Mouse (Mus musculus) lung, postnatal 0 days (tissue): ENCODE data around the gene Stam2. TPM values are rescaled to one million over a fixed set of nuclear protein-coding genes. Genes with fewer than 3 reads are reported as not detected.

Experiments used
- ATAC-seq: fragments of 200-750 bp; cut with Nextera tagmentation; 2 replicates; pipeline ENCODE4 v1.8.0; 2017; ENCODE audit warnings: moderate library complexity
- DNase-seq: peaks from one replicate; pipeline ENCODE4 v3.0.0-alpha.2; 2016; ENCODE audit warnings: low spot score
- H3K27ac ChIP-seq: fragments of 300-500 bp; sonication (generic); 2 replicates; pipeline ENCODE4 v1.5.1; 2014; ENCODE audit warnings: antibody characterized with exemption, mild to moderate bottlenecking, low read length, mixed read lengths
- H3K27me3 ChIP-seq: fragments of 300-500 bp; sonication (generic); replicated peaks from 2 replicates; pipeline ENCODE4 v1.6.1; 2014; ENCODE audit warnings: low read length, mixed read lengths; ENCODE audit not compliant: insufficient read depth
- H3K36me3 ChIP-seq: fragments of 300-500 bp; sonication (generic); 2 replicates; pipeline ENCODE4 v1.6.1; 2014; ENCODE audit warnings: low read length, mixed read lengths; ENCODE audit not compliant: insufficient read depth
- H3K4me1 ChIP-seq: fragments of 300-500 bp; sonication (generic); 2 replicates; pipeline ENCODE4 v1.6.1; 2014; ENCODE audit warnings: antibody characterized with exemption, low read depth, low read length, mixed read lengths; ENCODE audit not compliant: insufficient read depth
- H3K4me2 ChIP-seq: fragments of 300-500 bp; sonication (generic); replicated peaks from 2 replicates; pipeline ENCODE4 v1.6.1; 2014; ENCODE audit warnings: low read depth, mild to moderate bottlenecking, low read length, moderate library complexity, mixed read lengths
- H3K4me3 ChIP-seq: fragments of 300-500 bp; sonication (generic); 2 replicates; pipeline ENCODE4 v1.5.1; 2014; ENCODE audit warnings: low read depth, low read length
- H3K9ac ChIP-seq: fragments of 300-500 bp; sonication (generic); replicated peaks from 2 replicates; pipeline ENCODE4 v1.6.1; 2014; ENCODE audit warnings: low read depth, mild to moderate bottlenecking
- H3K9me3 ChIP-seq: fragments of 300-500 bp; sonication (generic); 2 replicates; pipeline ENCODE4 v1.6.1; 2016; ENCODE audit warnings: low read length, mixed read lengths
- CTCF ChIP-seq: IDR thresholded peaks from 2 replicates; pipeline ENCODE4 v1.5.1; 2016; ENCODE audit warnings: antibody characterized with exemption, mild to moderate bottlenecking
- EP300 ChIP-seq: IDR thresholded peaks from 2 replicates; pipeline ENCODE4 v1.6.1; 2016; ENCODE audit warnings: antibody characterized with exemption, mild to moderate bottlenecking, control low read depth
- WGBS: fragments of 180-500 bp; shearing (Covaris S2); extraction: QIAGEN DNeasy Blood & Tissue Kit; methylation state at CpG from one replicate; pipeline ENCODE4 v1.1.7; 2014; 5-methylcytosine and 5-hydroxymethylcytosine counted together
- polyA plus RNA-seq: library from polyadenylated mRNA; unstranded; fragments of >200 nt; fragmentation: Nextera tagmentation; extraction: Ambion mirVana; gene quantifications from 2 replicates; pipeline ENCODE4 v1.2.1, GENCODE M21; 2015

The Stam2 gene
- polyA plus RNA-seq, result 26.9 and 28.5 TPM in 2 replicates

DNA sequence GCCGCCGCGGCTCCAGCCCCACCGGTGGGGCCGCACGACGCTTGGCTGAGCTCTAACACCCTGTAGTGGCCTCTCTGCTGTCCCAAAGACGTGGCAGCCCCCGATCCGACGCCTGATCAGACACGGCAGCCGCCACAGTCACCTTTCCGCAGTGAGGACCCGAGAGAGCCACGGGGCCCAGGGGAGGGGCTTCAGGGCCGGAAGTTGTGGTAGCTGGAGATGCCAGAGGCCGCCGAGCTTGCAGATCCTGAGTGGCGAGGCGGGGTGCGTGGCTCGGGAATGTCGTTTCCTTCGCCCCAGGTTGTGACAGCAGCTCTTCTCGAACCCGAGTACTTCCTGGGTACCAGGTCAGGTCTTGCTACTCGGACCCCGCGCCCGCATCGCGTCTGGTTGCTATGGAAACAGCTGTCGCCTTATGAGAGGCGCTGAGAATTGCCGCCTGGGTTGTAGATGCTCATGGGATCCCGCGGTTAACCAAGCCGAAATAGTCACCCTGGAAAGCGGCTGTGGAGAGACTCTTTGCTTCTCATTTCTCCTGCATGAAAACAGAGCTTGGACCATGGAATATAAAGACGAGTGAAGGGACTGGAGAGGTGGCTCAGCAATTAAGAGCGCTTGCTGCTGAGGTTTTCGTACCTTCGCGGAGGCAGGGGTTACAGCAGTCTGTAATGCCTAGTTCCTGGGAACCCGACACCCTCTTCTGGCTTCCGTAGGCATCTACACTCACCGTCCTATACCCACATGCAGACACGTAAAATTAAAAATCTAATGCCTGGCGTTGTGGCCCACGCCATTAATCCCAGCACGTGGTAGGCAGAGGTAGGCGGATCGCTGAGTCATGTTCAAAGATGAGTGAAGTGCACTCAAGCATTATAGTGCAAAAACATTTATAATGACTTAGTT lies at the start of gene Stam2:
TSS of gene Stam2 (minus strand) at position 26 of the 903 bp plus-strand sequence.
- DNase-seq (peak; percentile 94), ATAC-seq (peak; percentile 95)
- Histone ChIP-seq H3K36me3 (no peaks in the 10 kb centered on the region), H3K9me3 (no peaks in the 10 kb centered on the region), H3K4me2 (peak within 1 kb of the TSS; percentile 78), H3K4me1 (no peaks in the 10 kb centered on the region), H3K9ac (peak within 1 kb of the TSS; percentile 98), H3K27ac (peak within 1 kb of the TSS; percentile 97), H3K27me3 (no peaks in the 10 kb centered on the region), H3K4me3 (peak within 1 kb of the TSS; percentile 91)
- WGBS, result 7% methylated on average over 52 of the region's 54 CpGs
- no peak for TF ChIP-seq EP300
- TF ChIP-seq CTCF, result peak; percentile 46

DNA sequence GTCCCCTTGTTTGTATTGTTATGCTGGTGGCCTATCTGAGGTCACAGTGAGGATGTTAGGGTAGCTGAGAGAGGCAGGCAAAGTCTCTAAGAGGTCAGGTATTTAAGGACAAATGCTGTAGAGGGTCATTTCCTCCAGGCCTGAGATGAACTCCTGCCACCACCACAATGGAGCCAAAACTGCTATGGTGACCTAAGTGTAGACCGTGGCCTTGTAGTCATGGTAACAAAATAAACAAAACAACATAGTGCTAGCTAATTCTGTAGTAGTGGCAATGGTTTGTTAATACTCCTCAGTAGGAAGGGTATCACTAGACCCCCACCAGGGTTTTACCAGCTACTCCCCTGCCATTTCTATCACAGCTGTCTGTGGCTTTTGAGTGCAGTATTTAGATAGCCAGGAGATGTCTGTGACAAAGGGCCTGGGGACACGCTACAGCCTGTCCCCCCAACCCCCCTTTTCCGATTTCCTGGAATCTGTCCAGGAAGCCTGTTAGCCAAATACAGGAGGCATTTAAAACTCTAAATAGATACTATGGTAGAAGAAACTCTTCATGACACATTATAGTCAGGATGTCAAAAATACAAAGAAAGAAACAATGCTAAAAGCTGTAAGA lies 43.1 kb upstream of the Stam2 start:
- Histone ChIP-seq H3K4me1 (no peaks in the 10 kb centered on the region), H3K36me3 (no peaks in the 10 kb centered on the region), H3K4me3 (no peak overlapping the region), H3K9me3 (no peaks in the 10 kb centered on the region), H3K27ac (no peak overlapping the region), H3K9ac (no peak overlapping the region), H3K4me2 (no peak overlapping the region), H3K27me3 (no peaks in the 10 kb centered on the region)
- DNase-seq (peak; percentile 60), ATAC-seq (peak; percentile 89)
- 18% methylated on average over 3 of the region's 3 CpGs for WGBS
- no peak for TF ChIP-seq CTCF
- no peak; the same call in 1 of the 2 replicates for TF ChIP-seq EP300

DNA sequence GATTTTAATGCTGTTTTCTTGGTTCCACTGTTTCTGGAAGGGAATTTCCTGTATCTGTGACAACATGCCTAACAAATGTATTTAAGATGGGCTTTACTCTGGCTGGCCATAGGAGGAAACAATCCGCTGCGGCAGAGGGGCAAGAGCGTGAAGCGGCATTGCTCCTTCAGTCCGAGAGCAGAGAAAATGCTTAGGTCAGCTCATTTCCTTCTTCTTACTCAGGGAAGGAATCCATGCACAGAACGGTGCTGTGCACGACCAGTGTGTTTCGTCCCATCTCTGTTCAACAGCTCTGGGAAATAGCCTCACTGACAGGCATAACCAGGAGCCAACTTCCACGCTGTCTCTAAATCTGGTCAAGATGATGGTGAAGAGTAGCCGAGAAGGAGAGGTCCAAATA lies 37.9 kb upstream of the Stam2 start:
- TF ChIP-seq EP300 (no peak), CTCF (no peak)
- 67% methylated on average over 10 of the region's 10 CpGs for WGBS

DNA sequence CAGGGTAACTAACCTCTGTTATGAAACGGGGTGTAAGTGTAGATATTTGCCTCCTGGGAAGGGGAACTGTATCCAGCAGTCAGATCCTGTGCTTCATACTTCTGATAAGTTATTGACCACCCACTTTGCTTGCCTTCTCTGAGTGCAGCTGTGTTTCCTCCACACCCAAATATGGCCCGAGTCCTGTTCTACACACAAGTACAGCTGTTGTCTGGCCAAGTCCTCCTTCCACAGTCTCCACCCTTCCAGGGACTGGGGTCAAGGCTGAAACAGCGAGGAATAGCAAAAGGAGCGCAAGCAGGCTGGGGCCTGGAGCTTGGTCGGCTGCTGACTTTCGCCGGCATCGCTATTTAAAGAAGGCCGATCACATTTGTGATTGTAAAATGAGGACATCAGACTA lies 37.3 kb upstream of the Stam2 start:
- Histone ChIP-seq H3K36me3 (no peaks in the 10 kb centered on the region), H3K4me1 (no peaks in the 10 kb centered on the region), H3K27me3 (no peaks in the 10 kb centered on the region), H3K9me3 (no peaks in the 10 kb centered on the region), H3K9ac (no peak overlapping the region), H3K27ac (no peak overlapping the region), H3K4me2 (peak overlapping the region; percentile 8; the same call in 1 of the 2 replicates), H3K4me3 (no peak overlapping the region)
- TF ChIP-seq CTCF, result no peak
- ATAC-seq (peak; percentile 70), DNase-seq (peak; percentile 60)
- 55% methylated on average over 9 of the region's 9 CpGs for WGBS

More for the DNA sequence above, 37.9 kb upstream of the Stam2 start:
- Histone ChIP-seq H3K27me3 (no peaks in the 10 kb centered on the region), H3K9ac (no peak overlapping the region), H3K4me1 (no peaks in the 10 kb centered on the region), H3K4me2 (0 out of 2 replicates have a peak overlapping the region, but pooled peaks have one; percentile 8), H3K27ac (no peak overlapping the region), H3K36me3 (no peaks in the 10 kb centered on the region), H3K9me3 (no peaks in the 10 kb centered on the region), H3K4me3 (no peak overlapping the region)
- no peak for ATAC-seq
- DNase-seq, result no peak

DNA sequence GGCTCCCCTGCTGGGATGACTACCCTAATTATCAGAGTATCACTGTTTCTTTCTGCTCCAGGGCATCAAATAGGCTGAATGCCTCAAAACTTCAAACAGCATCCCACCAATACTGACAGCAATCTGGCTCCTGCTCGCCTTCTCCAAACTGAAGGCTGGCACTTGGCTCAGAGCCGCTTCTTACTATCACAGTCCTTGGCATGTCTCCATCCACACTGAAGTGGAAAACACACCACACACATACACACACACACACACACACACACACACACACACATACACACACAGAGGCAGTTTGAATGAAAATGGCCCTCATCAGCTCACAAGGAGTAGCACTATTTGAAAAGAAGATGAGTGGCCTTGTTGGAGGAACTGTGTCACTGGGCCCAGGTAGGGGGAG lies 35.8 kb upstream of the Stam2 start:
- no peak for DNase-seq
- no peak overlapping the region for H3K4me3 ChIP-seq

DNA sequence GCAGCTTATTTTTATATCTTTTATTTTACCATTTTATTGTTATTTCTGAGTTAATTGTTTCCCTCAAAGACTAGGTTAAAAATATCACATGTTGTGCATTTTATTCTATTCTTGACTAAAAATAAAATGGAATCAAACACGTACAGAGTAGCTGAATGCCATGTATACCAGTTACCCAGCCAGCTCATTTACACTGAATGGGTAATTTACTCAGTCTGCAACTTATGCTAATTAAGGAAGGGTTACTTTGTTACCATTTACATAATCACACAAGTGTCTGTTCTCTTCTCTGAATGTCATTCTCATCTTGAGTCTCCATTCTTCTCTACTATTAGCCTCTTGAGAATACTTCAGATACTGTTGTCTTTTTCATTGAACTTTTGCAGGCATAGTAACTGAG lies 32.3 kb upstream of the Stam2 start:
- no peak for ATAC-seq
- no peak overlapping the region for H3K4me2 ChIP-seq
- no peaks in the 10 kb centered on the region for H3K9me3 ChIP-seq
- H3K9ac ChIP-seq, result no peak overlapping the region
- no peaks in the 10 kb centered on the region for H3K27me3 ChIP-seq
- H3K36me3 ChIP-seq, result no peaks in the 10 kb centered on the region
- H3K4me3 ChIP-seq, result no peak overlapping the region
- TF ChIP-seq CTCF (no peak), EP300 (no peak)
- H3K27ac ChIP-seq, result no peak overlapping the region
- no peaks in the 10 kb centered on the region for H3K4me1 ChIP-seq
- no peak for DNase-seq
- WGBS, result 70% methylated on average over 1 of the region's 1 CpGs

More for the DNA sequence above, 35.8 kb upstream of the Stam2 start:
- no peak overlapping the region for H3K27ac ChIP-seq
- WGBS, result 69% methylated on average over 2 of the region's 2 CpGs
- TF ChIP-seq CTCF (no peak), EP300 (no peak)
- no peaks in the 10 kb centered on the region for H3K27me3 ChIP-seq
- H3K4me1 ChIP-seq, result no peaks in the 10 kb centered on the region
- no peaks in the 10 kb centered on the region for H3K36me3 ChIP-seq
- H3K9me3 ChIP-seq, result no peaks in the 10 kb centered on the region
- ATAC-seq, result no peak
- no peak overlapping the region for H3K4me2 ChIP-seq
- H3K9ac ChIP-seq, result no peak overlapping the region
